Mouse (Mus musculus) ES-E14 (cell line): Measurements from ENCODE around the gene Yy1. TPM values are rescaled to one million over a fixed set of nuclear protein-coding genes. Genes with fewer than 3 reads are reported as not detected.

Source experiments
- DNase-seq: peaks from one replicate; pipeline ENCODE4 v3.0.0-alpha.2; 2013; ENCODE audit warnings: low read depth, low spot score
- H3K27ac ChIP-seq: 2 replicates; pipeline ENCODE4 v1.5.1; 2012; ENCODE audit warnings: low read depth, mild to moderate bottlenecking, low read length, moderate library complexity, mixed read lengths; ENCODE audit not compliant: poor library complexity, insufficient read depth, severe bottlenecking
- H3K36me3 ChIP-seq: 2 replicates; pipeline ENCODE4 v1.6.1; 2012; ENCODE audit warnings: mild to moderate bottlenecking, low read length, moderate library complexity, mixed read lengths; ENCODE audit not compliant: control insufficient read depth, poor library complexity, insufficient read depth, severe bottlenecking
- H3K4me1 ChIP-seq, 2 experiments: fragments of 150-350 bp in 1 of 2; sonication (generic) in 1 of 2; 2 replicates each; pipeline ENCODE4 v1.6.1; 2012; ENCODE audit warnings: low read length in 2 of 2, mild to moderate bottlenecking in 1 of 2, mixed read lengths in 1 of 2; ENCODE audit not compliant: control insufficient read depth in 2 of 2, insufficient read depth in 2 of 2, poor library complexity in 1 of 2
- H3K4me3 ChIP-seq, 2 experiments: fragments of 150-350 bp in 1 of 2; sonication (generic) in 1 of 2; 2 replicates each; pipeline ENCODE4 v1.5.1; 2012; ENCODE audit warnings: low read length in 2 of 2, low read depth in 1 of 2, mild to moderate bottlenecking in 1 of 2, mixed read lengths in 1 of 2; ENCODE audit not compliant: insufficient read depth in 1 of 2, poor library complexity in 1 of 2, severe bottlenecking in 1 of 2
- H3K9ac ChIP-seq: 2 replicates; pipeline ENCODE4 v1.6.1; 2012; ENCODE audit warnings: low read depth, mild to moderate bottlenecking, low read length, mixed read lengths; ENCODE audit not compliant: poor library complexity, insufficient read depth, severe bottlenecking
- H3K9me3 ChIP-seq: fragments of 150-350 bp; sonication (generic); 2 replicates; pipeline ENCODE4 v1.6.1; 2012; ENCODE audit warnings: low read depth, mild to moderate bottlenecking, low read length; ENCODE audit not compliant: control insufficient read depth, insufficient read depth
- CHD2 ChIP-seq: IDR thresholded peaks from 2 replicates; pipeline ENCODE4 v1.6.1; 2014; ENCODE audit warnings: mild to moderate bottlenecking, low read depth, low read length, inconsistent platforms
- HCFC1 ChIP-seq: IDR thresholded peaks from 2 replicates; pipeline ENCODE4 v1.6.1; 2012; ENCODE audit warnings: low read length, inconsistent platforms, borderline replicate concordance; ENCODE audit not compliant: insufficient read depth
- MAFK ChIP-seq: IDR thresholded peaks from 2 replicates; pipeline ENCODE4 v1.6.1; 2014; ENCODE audit warnings: mild to moderate bottlenecking, low read depth, low read length, inconsistent platforms; ENCODE audit not compliant: insufficient read depth
- ZC3H11A ChIP-seq: IDR thresholded peaks from 2 replicates; pipeline ENCODE4 v1.6.1; 2012; ENCODE audit warnings: low read depth, mild to moderate bottlenecking, inconsistent platforms, low read length, borderline replicate concordance
- ZNF384 ChIP-seq: IDR thresholded peaks from 2 replicates; pipeline ENCODE4 v1.6.1; 2012; ENCODE audit warnings: low read depth, low read length, inconsistent platforms
- in situ Hi-C, 2 experiments: fragments of 600-800 bp; cut with MboI; formaldehyde crosslinking; loops; one replicate each; pipeline ENCODE4 v1.15.1; 2025; ENCODE audit warnings: low sequenced_read_pairs in 2 of 2, inconsistent platforms in 1 of 2; ENCODE audit not compliant: unreplicated experiment in 2 of 2
- total RNA-seq: library from RNA; depleted of rRNA; stranded (reverse); fragments of 300-350 nt; gene quantifications from 2 replicates; pipeline ENCODE4 v1.2.3, GENCODE M21; 2012; rRNA removed

Gene Yy1
- total RNA-seq, 1 experiment: 40.5 TPM

DNA sequence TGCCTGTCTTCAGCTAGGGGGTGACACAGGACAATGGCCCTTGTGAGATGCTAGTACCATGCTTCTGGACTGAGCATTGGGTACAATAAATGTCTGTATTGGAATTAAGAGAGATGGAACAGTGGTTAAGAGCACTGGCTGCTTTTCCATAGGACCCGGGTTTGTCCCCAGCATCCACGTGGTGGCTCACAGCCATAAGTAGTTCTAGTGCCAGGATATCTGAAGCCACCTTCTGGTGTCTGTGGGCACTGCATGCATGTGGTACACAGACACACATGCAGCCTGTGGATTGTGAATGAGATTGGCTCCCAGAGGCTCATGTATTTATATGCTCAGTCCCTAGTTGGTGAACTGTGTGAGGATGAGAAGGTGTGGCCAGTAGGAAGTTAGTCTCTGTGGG is 76.8 kb downstream of the Yy1 start:
- H3K4me3 ChIP-seq: no peak overlapping the region
- peaks cover 48% of the 10 kb centered on the region for H3K36me3 ChIP-seq
- H3K9me3 ChIP-seq: no peaks in the 10 kb centered on the region
- in situ Hi-C loops: no loop called here
- no peak for DNase-seq
- H3K9ac ChIP-seq: no peak overlapping the region
- no peaks in the 10 kb centered on the region for H3K4me1 ChIP-seq
- H3K27ac ChIP-seq: no peak overlapping the region
- TF ChIP-seq MAFK: no peak
- no peak for TF ChIP-seq CHD2
- no peak for TF ChIP-seq ZC3H11A
- TF ChIP-seq ZNF384: no peak
- no peak for TF ChIP-seq HCFC1

Other genes starting within 250 kb of the Yy1 start
- gene Evl, start 238.3 kb upstream of the Yy1 start, total RNA-seq: 27.2 and 36.4 TPM in 2 replicates
- 0.42 and 0.49 TPM in 2 replicates for gene Degs2, start 90.7 kb upstream of the Yy1 start, total RNA-seq
- 2.1 and 3.5 TPM in 2 replicates for gene Slc25a29, start 42.9 kb downstream of the Yy1 start, total RNA-seq
- 8.1 and 8.6 TPM in 2 replicates for gene Slc25a47, start 43.1 kb downstream of the Yy1 start, total RNA-seq
- gene Wdr25, start 100.7 kb downstream of the Yy1 start, total RNA-seq: 14.9 and 16.9 TPM in 2 replicates
- gene Wars, start 101.2 kb downstream of the Yy1 start, total RNA-seq: 62.1 and 85.2 TPM in 2 replicates